ENCODE assay signal across 9 mouse cellular contexts in the genomic region with DNA sequence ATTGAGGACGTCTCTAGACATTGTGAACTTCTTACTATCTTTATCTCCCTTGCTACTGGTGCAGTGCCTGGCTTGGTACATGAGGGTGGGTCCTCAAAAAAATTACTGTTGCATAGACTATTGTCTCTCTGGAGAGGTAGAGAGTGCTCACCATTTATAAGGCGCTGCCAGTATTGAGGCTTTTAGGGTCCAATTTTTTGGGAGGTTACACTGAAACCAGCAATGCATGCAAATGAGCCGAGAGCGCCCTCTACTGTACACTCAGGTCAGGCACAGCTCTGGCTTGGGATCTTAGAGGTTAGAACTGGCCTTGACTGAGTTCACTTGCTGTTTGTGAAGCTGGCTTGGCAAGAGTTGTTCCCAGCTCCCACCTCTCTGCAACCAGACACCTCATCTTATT. TPM values are rescaled to one million over a fixed set of nuclear protein-coding genes. Genes with fewer than 3 reads are reported as not detected.
DNase-seq lines count a peak whose midpoint lies in the region; ATAC-seq lines count a peak whose summit lies in the region.
"Had no signal": no experiment of that assay in that cellular context is flagged by ENCODE, and none has a peak within 500 bp of the region (broad histone marks: within the 10 kb centered on the region; RNA-seq: fewer than 3 reads in every experiment).

No protein-coding gene starts in this region.

- peaks cover 19% of the 10 kb centered on the region for H3K36me3 ChIP-seq in hindbrain, embryonic 10.5 days
- H3K36me3 ChIP-seq: limb, embryonic 13.5 days had no signal

- WGBS in hindbrain, embryonic 10.5 days = 15% methylated on average over 4 of the region's 4 CpGs

- peak; percentile 75 for DNase-seq in MN1 (ENCODE audit: low spot score)
- peak; percentile 16 for DNase-seq in c-Kit-negative CD71-positive TER-119-positive erythroid progenitor cells, embryonic 14.5 days (ENCODE audit: low read depth, low spot score)
- DNase-seq in hindbrain, embryonic 10.5 days (ENCODE audit: low spot score) = peak; percentile 73
- DNase-seq in layer of hippocampus, postnatal 25 days (ENCODE audit: extremely low spot score in 1 of 2, low spot score in 1 of 2) = peak; percentile 63 to 87
- peak; percentile 80 for DNase-seq in mesoderm, embryonic 11.5 days (ENCODE audit: low read depth, low spot score)
- DNase-seq in right cerebral cortex, postnatal 4 days = peak; percentile 84

- ATAC-seq in erythroid progenitor cell, adult 5-6 weeks (replicated peaks; ENCODE audit: low FRiP score, poor library complexity, severe bottlenecking) = 0 out of 2 replicates have a peak, but pooled peaks have one; percentile 50
- ATAC-seq in activated CD4-positive, CD25-positive, alpha-beta regulatory T cell, adult 4 months = no peak

- H3K27me3 ChIP-seq in hindbrain, embryonic 10.5 days (ENCODE audit: insufficient read depth, poor library complexity, severe bottlenecking) = peaks cover 29% of the 10 kb centered on the region

- H3K4me3 ChIP-seq in hindbrain, embryonic 10.5 days = no peak overlapping the region
- H3K4me3 ChIP-seq: limb, embryonic 13.5 days had no signal

- H3K9me3 ChIP-seq in hindbrain, embryonic 10.5 days = no peaks in the 10 kb centered on the region
- H3K9me3 ChIP-seq: limb, embryonic 13.5 days had no signal

- H3K27ac ChIP-seq in hindbrain, embryonic 10.5 days = peak overlapping the region; percentile 72
- H3K27ac ChIP-seq: limb, embryonic 13.5 days had no signal

- H3K4me1 ChIP-seq in hindbrain, embryonic 10.5 days (replicated peaks) = peaks cover 26% of the 10 kb centered on the region

RNA-seq across cellular contexts. Expression of gene Cntn2, which starts 51.5 kb away (rescaled TPM):
- not detected in 2 replicates for total RNA-seq in erythroid progenitor cell, adult 5-6 weeks (2015; ENCODE audit: low replicate concordance)
- total RNA-seq in erythroid progenitor cell, adult 5-6 weeks (2017; ENCODE audit: low replicate concordance) = not detected in 2 replicates
- 41.2 and 87.6 TPM in 2 replicates for polyA plus RNA-seq in hindbrain, embryonic 10.5 days (2016; fragmentation: Nextera tagmentation; extraction: Ambion mirVana)
- total RNA-seq in layer of hippocampus, postnatal 25 days (2021) = 10 to 100 TPM; 69.3 to 69.6 TPM
- not detected for polyA plus RNA-seq in activated CD4-positive, CD25-positive, alpha-beta regulatory T cell, adult 4 months (2017; shearing (Covaris generic))

Comparison
In these comparisons a context has a peak if more than half of its experiments do, and no peak if none do; other contexts are left out.
1. DNase-seq: peak in every context shown above with its lines; median percentile 84 in right cerebral cortex, postnatal 4 days; 80 in mesoderm, embryonic 11.5 days; 75 in MN1; 75 in layer of hippocampus, postnatal 25 days; 73 in hindbrain, embryonic 10.5 days; 16 in c-Kit-negative CD71-positive TER-119-positive erythroid progenitor cells, embryonic 14.5 days.
2. RNA of gene Cntn2, which starts 51.5 kb away (total RNA-seq): 69.3 to 69.6 TPM in layer of hippocampus, postnatal 25 days; not detected in erythroid progenitor cell, adult 5-6 weeks; every median in the first group is over 10 times any median in the second.